In genomic region chr9:14274986-14275720, GRCm38 (mm10) we compare ENCODE assay signal across 8 mouse cellular contexts. TPM values are rescaled to one million over a fixed set of nuclear protein-coding genes. Genes with fewer than 3 reads are reported as not detected.
DNase-seq lines count a peak whose midpoint lies in the region; ATAC-seq and TF ChIP-seq lines count a peak whose summit lies in the region.

Gene Sesn3 (plus strand): TSS chr9:14275067.

- H3K36me3 ChIP-seq in hindbrain, embryonic 12.5 days: no peaks in the 10 kb centered on the region
- H3K36me3 ChIP-seq in lung, postnatal 0 days (ENCODE audit: insufficient read depth, low read length): no peaks in the 10 kb centered on the region

- TF ChIP-seq EP300 in lung, postnatal 0 days (IDR thresholded peaks at IDR 0.05): no peak

- 4% methylated on average over 25 of the region's 25 CpGs for WGBS in hindbrain, embryonic 12.5 days
- 3% methylated on average over 25 of the region's 25 CpGs for WGBS in lung, postnatal 0 days

- H3K4me1 ChIP-seq in hindbrain, embryonic 12.5 days: peaks cover 14% of the 10 kb centered on the region
- no peaks in the 10 kb centered on the region; the same call in 1 of the 2 replicates for H3K4me1 ChIP-seq in lung, postnatal 0 days (ENCODE audit: insufficient read depth, low read depth, low read length)

- H3K27ac ChIP-seq in hindbrain, embryonic 12.5 days: peak within 1 kb of the TSS; percentile 89
- H3K27ac ChIP-seq in lung, postnatal 0 days (ENCODE audit: low read length): peak within 1 kb of the TSS; percentile 91

- peak within 1 kb of the TSS; percentile 62 for H3K4me2 ChIP-seq in hindbrain, embryonic 12.5 days (replicated peaks)
- H3K4me2 ChIP-seq in lung, postnatal 0 days (replicated peaks; ENCODE audit: low read depth, low read length): peak within 1 kb of the TSS; percentile 73

- H3K9me3 ChIP-seq in hindbrain, embryonic 12.5 days (replicated peaks): no peaks in the 10 kb centered on the region
- no peaks in the 10 kb centered on the region for H3K9me3 ChIP-seq in lung, postnatal 0 days (ENCODE audit: low read length)

- H3K4me3 ChIP-seq in hindbrain, embryonic 12.5 days: peak within 1 kb of the TSS; percentile 28
- peak within 1 kb of the TSS; percentile 68 for H3K4me3 ChIP-seq in lung, postnatal 0 days (ENCODE audit: low read depth, low read length)

- peak; percentile 41 for ATAC-seq in hindbrain, embryonic 12.5 days (ENCODE audit: low FRiP score)
- ATAC-seq in lung, postnatal 0 days: peak; percentile 52

- peak within 1 kb of the TSS; percentile 56 for H3K9ac ChIP-seq in hindbrain, embryonic 12.5 days
- H3K9ac ChIP-seq in lung, postnatal 0 days (replicated peaks; ENCODE audit: low read depth): peak within 1 kb of the TSS; percentile 32; the same call in 1 of the 2 replicates

- H3K27me3 ChIP-seq in hindbrain, embryonic 12.5 days: no peaks in the 10 kb centered on the region
- H3K27me3 ChIP-seq in lung, postnatal 0 days (replicated peaks; ENCODE audit: insufficient read depth, low read length): no peaks in the 10 kb centered on the region

- TF ChIP-seq CTCF in lung, postnatal 0 days (IDR thresholded peaks at IDR 0.05): peak; percentile 53

- DNase-seq in MN1 (ENCODE audit: low spot score): peak; percentile 91
- DNase-seq in cerebellum, adult 9-10 months: peak; percentile 91
- DNase-seq in frontal cortex, postnatal 10 days (ENCODE audit: low spot score in 2 of 2): peak; percentile 61 to 74
- peak; percentile 66 to 73 for DNase-seq in layer of hippocampus, postnatal 10 days (ENCODE audit: low spot score in 2 of 2)
- peak; percentile 95 for DNase-seq in lung, postnatal 0 days (ENCODE audit: low spot score)
- peak; percentile 58 for DNase-seq in ovary, postnatal 10 days (ENCODE audit: low spot score)
- DNase-seq in thymus, postnatal 0 days (ENCODE audit: low spot score): peak; percentile 90

RNA-seq across cellular contexts. Expression of gene Sesn3, which starts in this region (rescaled TPM):
- polyA plus RNA-seq in hindbrain, embryonic 12.5 days (2016; fragmentation: Nextera tagmentation; extraction: Ambion mirVana): 25.3 and 25.7 TPM in 2 replicates
- total RNA-seq in layer of hippocampus, postnatal 10 days (2021): 10 to 100 TPM; 58.2 to 61.1 TPM
- 6.0 and 6.7 TPM in 2 replicates for polyA plus RNA-seq in lung, postnatal 0 days (2015; fragmentation: Nextera tagmentation; extraction: Ambion mirVana)
- polyA plus RNA-seq in thymus, postnatal 0 days (2015; fragmentation: Nextera tagmentation; extraction: Ambion mirVana): 18.8 and 19.3 TPM in 2 replicates

Comparison
In these comparisons a context has a peak if more than half of its experiments do, and no peak if none do; other contexts are left out.
1. Peak in every context shown above with its lines: DNase-seq, ATAC-seq, H3K4me3 ChIP-seq and H3K27ac ChIP-seq.